Mouse (Mus musculus): ENCODE results near the gene Tle6. TPM values are rescaled to one million over a fixed set of nuclear protein-coding genes. Genes with fewer than 3 reads are reported as not detected.
A peak's percentile ranks its signal among the peaks of the same experiment; 100 is the strongest.

Gene Tle6
- total and polyA plus RNA-seq, 3 experiments, result 17.5 to 49.5 (median 44.3) TPM

DNA sequence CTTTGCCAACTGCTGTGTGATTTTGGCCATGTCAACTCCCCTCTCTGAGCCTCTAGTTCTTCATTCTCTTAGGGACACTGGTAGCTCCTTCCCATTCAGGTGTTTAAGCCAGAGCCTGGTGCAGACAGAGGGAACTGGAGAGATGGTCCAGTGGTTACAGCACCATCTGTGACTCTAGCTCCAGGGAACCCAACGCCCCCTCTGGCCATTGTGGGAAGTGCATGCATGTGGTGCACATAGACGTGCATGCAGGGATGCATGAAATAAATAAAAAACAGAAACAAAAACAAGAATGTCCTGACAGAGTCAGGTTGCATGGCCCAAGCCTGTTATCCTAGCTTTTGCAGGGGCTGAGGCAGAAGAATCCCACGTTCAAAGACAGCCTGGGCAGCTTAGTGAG, 44.6 kb downstream of the Tle6 start:
- H3K4me1 ChIP-seq (ENCODE audit: insufficient read depth, low read depth, low read length), result peaks cover 33% of the 10 kb centered on the region
- no peak for TF ChIP-seq POLR2AphosphoS5 (IDR thresholded peaks at IDR 0.05; ENCODE audit: insufficient replicate concordance, low read depth, low read length)
- no peak for TF ChIP-seq GATA2 (IDR thresholded peaks at IDR 0.05; ENCODE audit: borderline replicate concordance, low read depth, low read length)
- TF ChIP-seq TAL1 (conservative IDR thresholded peaks at IDR 0.05; ENCODE audit: low read depth, low read length), result no peak
- no peak for TF ChIP-seq GATA1 (IDR thresholded peaks at IDR 0.05; ENCODE audit: borderline replicate concordance, low read length)
- peak; percentile 76 for TF ChIP-seq CTCF (IDR thresholded peaks at IDR 0.05; ENCODE audit: low read depth, low read length)
- H3K27me3 ChIP-seq (ENCODE audit: insufficient read depth, low read length), result no peaks in the 10 kb centered on the region
- ATAC-seq (ENCODE audit: extremely low read depth, insufficient number of reproducible peaks, low FRiP score, poor library complexity, severe bottlenecking), result no peak
- no peak for DNase-seq (ENCODE audit: low spot score)
- H3K4me3 ChIP-seq (ENCODE audit: low read depth, low read length), result no peak overlapping the region
- H3K36me3 ChIP-seq (replicated peaks), result peaks cover 4% of the 10 kb centered on the region
- H3K9me3 ChIP-seq (replicated peaks), result peaks cover 7% of the 10 kb centered on the region; the same call in 1 of the 2 replicates

DNA sequence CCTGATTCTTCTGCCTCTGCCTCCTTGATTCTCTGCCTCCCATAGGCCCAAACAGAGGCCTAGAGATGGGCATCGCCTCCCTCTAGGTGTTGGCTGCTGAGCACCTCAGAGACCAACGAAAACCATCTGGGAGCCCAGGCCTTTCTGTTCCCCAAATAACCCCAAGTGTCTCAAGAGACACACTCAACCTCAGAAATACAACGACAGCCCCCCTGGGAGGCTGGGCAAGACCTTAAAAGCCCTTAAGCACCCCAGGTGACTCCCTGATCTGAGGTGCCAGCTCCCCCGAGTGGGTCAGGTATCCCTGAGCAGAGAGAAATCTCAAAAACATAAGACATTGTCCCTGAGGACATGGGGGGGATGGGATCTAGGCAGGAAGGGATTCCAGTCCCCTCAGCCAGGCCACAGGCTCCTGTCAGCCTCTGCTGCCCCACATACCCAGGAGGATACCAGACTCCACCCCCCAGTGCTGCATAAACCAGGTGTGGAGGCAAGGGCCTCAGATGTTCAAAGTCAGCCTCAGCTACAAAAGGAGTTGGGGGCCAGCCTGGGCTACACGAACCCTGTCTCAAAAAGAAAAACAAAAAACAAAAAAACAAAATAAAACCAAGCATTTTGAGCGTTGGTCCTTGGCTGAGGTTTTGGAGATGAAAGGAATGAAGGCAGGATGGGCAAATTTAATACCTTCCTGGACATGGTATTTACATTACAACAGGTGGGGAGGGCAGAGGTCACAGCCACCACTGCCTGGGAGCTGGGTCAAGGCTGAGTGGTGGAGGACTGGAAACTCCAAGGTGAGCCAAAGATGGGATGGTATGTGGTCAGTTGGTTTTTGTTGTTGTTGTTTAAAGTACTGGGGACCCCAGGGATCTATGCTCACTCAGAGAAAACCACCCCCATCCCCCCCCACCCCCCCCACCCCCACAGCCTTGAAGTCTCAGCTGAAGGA, 46.8 kb downstream of the Tle6 start:
- no peaks in the 10 kb centered on the region for H3K27me3 ChIP-seq (ENCODE audit: insufficient read depth, low read length)
- TF ChIP-seq POLR2AphosphoS5 (IDR thresholded peaks at IDR 0.05; ENCODE audit: insufficient replicate concordance, low read depth, low read length) (no peak), GATA1 (IDR thresholded peaks at IDR 0.05; ENCODE audit: borderline replicate concordance, low read length) (no peak), TAL1 (conservative IDR thresholded peaks at IDR 0.05; ENCODE audit: low read depth, low read length) (no peak), CTCF (IDR thresholded peaks at IDR 0.05; ENCODE audit: low read depth, low read length) (no peak), GATA2 (IDR thresholded peaks at IDR 0.05; ENCODE audit: borderline replicate concordance, low read depth, low read length) (no peak)

GRCm38 (mm10) chr10:81553232-81553631, 47.6 kb downstream of the Tle6 start:
- H3K36me3 ChIP-seq (replicated peaks), result no peaks in the 10 kb centered on the region
- TF ChIP-seq CTCF (IDR thresholded peaks at IDR 0.05; ENCODE audit: low read depth, low read length) (peak; percentile 34), GATA1 (IDR thresholded peaks at IDR 0.05; ENCODE audit: borderline replicate concordance, low read length) (no peak)
- no peak for DNase-seq (ENCODE audit: low spot score)

More for the DNA sequence above, 46.8 kb downstream of the Tle6 start:
- Histone ChIP-seq H3K4me3 (ENCODE audit: low read depth, low read length) (no peak overlapping the region), H3K4me1 (ENCODE audit: insufficient read depth, low read depth, low read length) (peaks cover 39% of the 10 kb centered on the region), H3K36me3 (replicated peaks) (no peaks in the 10 kb centered on the region), H3K9me3 (replicated peaks) (peaks cover 7% of the 10 kb centered on the region; the same call in 1 of the 2 replicates)
- ATAC-seq (ENCODE audit: extremely low read depth, insufficient number of reproducible peaks, low FRiP score, poor library complexity, severe bottlenecking) (no peak), DNase-seq (ENCODE audit: low spot score) (no peak)

DNA sequence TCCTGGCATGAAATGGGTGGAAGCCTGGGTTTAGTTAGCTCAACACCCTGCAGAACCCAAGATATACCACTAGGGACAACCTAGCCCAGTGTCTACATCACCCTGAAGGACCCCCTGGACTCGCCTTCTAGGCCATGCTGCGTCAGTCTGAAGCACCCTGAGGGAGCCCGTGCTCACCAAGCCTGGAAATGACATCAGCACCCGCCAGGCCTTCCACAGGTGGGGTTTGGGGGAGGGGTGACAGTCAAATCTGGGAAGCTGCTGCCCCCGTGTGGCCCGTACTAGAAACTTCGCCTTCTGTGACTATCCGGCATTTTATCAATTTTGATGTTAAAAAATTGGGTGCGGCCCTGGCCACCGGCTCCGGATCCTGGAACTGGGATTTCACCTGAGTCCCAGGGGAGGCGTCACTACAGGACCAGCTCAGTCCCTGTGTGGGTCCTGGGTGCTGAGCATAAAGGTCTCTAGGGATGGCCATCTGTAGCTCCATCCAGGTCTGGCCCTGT, 49.2 kb downstream of the Tle6 start:
- ATAC-seq (ENCODE audit: extremely low read depth, insufficient number of reproducible peaks, low FRiP score, poor library complexity, severe bottlenecking), result peak; percentile 54; the same call in 1 of the 2 replicates
- Histone ChIP-seq H3K27me3 (ENCODE audit: insufficient read depth, low read length) (no peaks in the 10 kb centered on the region), H3K36me3 (replicated peaks) (no peaks in the 10 kb centered on the region), H3K9me3 (replicated peaks) (peaks cover 7% of the 10 kb centered on the region; the same call in 1 of the 2 replicates), H3K4me3 (ENCODE audit: low read depth, low read length) (no peak overlapping the region; the same call in 1 of the 2 replicates), H3K4me1 (ENCODE audit: insufficient read depth, low read depth, low read length) (peaks cover 42% of the 10 kb centered on the region)
- DNase-seq (ENCODE audit: low spot score), result peak; percentile 61
- TF ChIP-seq TAL1 (conservative IDR thresholded peaks at IDR 0.05; ENCODE audit: low read depth, low read length) (no peak), CTCF (IDR thresholded peaks at IDR 0.05; ENCODE audit: low read depth, low read length) (peak; percentile 81)

More at GRCm38 (mm10) chr10:81553232-81553631, 47.6 kb downstream of the Tle6 start:
- ATAC-seq (ENCODE audit: extremely low read depth, insufficient number of reproducible peaks, low FRiP score, poor library complexity, severe bottlenecking), result no peak
- H3K9me3 ChIP-seq (replicated peaks), result peaks cover 7% of the 10 kb centered on the region; the same call in 1 of the 2 replicates
- no peak overlapping the region for H3K4me3 ChIP-seq (ENCODE audit: low read depth, low read length)
- no peaks in the 10 kb centered on the region for H3K27me3 ChIP-seq (ENCODE audit: insufficient read depth, low read length)
- H3K4me1 ChIP-seq (ENCODE audit: insufficient read depth, low read depth, low read length), result peaks cover 37% of the 10 kb centered on the region

DNA sequence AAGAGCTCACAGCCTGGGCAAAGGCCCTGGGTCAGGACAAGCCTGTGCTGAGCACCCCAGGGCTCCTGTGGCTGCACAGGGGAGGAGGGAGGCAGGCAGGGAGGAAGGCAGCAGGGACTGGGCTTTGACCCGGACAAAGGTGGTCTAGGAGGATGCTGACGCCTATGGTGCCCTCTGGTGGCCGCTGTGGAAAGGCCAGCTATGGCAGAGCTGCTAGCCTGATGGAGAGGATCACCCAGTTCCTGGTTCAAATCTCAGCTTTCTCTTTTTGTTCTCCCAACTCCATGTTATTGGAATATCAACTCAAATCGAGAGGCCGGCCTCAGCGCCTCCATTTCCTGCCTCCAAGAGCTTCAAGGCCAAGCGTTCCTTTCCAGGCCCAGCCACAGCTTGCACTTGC, 50.6 kb downstream of the Tle6 start:
- Histone ChIP-seq H3K4me1 (ENCODE audit: insufficient read depth, low read depth, low read length) (peaks cover 55% of the 10 kb centered on the region), H3K4me3 (ENCODE audit: low read depth, low read length) (peak overlapping the region; percentile 45; the same call in 1 of the 2 replicates), H3K36me3 (replicated peaks) (no peaks in the 10 kb centered on the region), H3K9me3 (replicated peaks) (peaks cover 4% of the 10 kb centered on the region; the same call in 1 of the 2 replicates), H3K27me3 (ENCODE audit: insufficient read depth, low read length) (no peaks in the 10 kb centered on the region)
- no peak for ATAC-seq (ENCODE audit: extremely low read depth, insufficient number of reproducible peaks, low FRiP score, poor library complexity, severe bottlenecking)
- TF ChIP-seq GATA1 (IDR thresholded peaks at IDR 0.05; ENCODE audit: borderline replicate concordance, low read length), result no peak
- TF ChIP-seq CTCF (IDR thresholded peaks at IDR 0.05; ENCODE audit: low read depth, low read length), result peak; percentile 90
- no peak for DNase-seq (ENCODE audit: low spot score)

DNA sequence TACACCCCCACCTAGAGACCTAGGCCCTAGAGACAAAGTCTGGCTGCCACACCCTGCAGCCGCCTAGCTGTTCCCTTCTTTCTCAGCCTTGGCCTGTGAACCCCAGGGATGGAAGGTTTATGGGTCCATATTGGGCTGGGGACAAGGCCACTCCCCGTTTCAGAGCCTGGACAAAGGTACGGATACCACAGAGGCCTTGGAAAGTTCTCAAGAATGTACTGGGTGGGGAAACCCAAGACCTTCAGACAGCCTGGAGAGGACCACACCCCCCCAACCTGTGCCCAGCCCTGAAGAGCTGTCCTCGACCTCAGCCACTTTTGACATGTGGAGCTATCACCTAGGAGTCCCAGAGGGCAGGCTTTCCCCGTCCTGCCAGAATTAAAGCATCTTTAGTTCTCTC, 51.9 kb downstream of the Tle6 start:
- Histone ChIP-seq H3K27me3 (ENCODE audit: insufficient read depth, low read length) (no peaks in the 10 kb centered on the region), H3K4me3 (ENCODE audit: low read depth, low read length) (no peak overlapping the region), H3K4me1 (ENCODE audit: insufficient read depth, low read depth, low read length) (peaks cover 63% of the 10 kb centered on the region), H3K36me3 (replicated peaks) (no peaks in the 10 kb centered on the region), H3K9me3 (replicated peaks) (peaks cover 4% of the 10 kb centered on the region; the same call in 1 of the 2 replicates)
- DNase-seq (ENCODE audit: low spot score) (no peak), ATAC-seq (ENCODE audit: extremely low read depth, insufficient number of reproducible peaks, low FRiP score, poor library complexity, severe bottlenecking) (no peak)
- no peak for TF ChIP-seq TAL1 (conservative IDR thresholded peaks at IDR 0.05; ENCODE audit: low read depth, low read length)
- no peak for TF ChIP-seq GATA2 (IDR thresholded peaks at IDR 0.05; ENCODE audit: borderline replicate concordance, low read depth, low read length)
- no peak for TF ChIP-seq POLR2AphosphoS5 (IDR thresholded peaks at IDR 0.05; ENCODE audit: insufficient replicate concordance, low read depth, low read length)
- no peak for TF ChIP-seq GATA1 (IDR thresholded peaks at IDR 0.05; ENCODE audit: borderline replicate concordance, low read length)
- no peak for TF ChIP-seq CTCF (IDR thresholded peaks at IDR 0.05; ENCODE audit: low read depth, low read length)
